Mouse (Mus musculus): ENCODE results near the gene Samsn1. TPM values are rescaled to one million over a fixed set of nuclear protein-coding genes. Genes with fewer than 3 reads are reported as not detected.

Gene Samsn1
- 1.3 and 1.8 TPM in 2 replicates for polyA plus RNA-seq (2014; fragmentation: Nextera tagmentation; extraction: Ambion mirVana)

- Histone ChIP-seq H3K9me3 (ENCODE audit: control insufficient read depth, low read length) (no peaks in the 10 kb centered on the region), H3K27me3 (ENCODE audit: control insufficient read depth, insufficient read depth, low read length) (no peaks in the 10 kb centered on the region), H3K4me2 (ENCODE audit: low read length) (no peak within 1 kb of the TSS), H3K4me3 (replicated peaks; ENCODE audit: low read depth, low read length) (no peak within 1 kb of the TSS), H3K36me3 (ENCODE audit: control insufficient read depth, insufficient read depth, low read length) (no peaks in the 10 kb centered on the region), H3K4me1 (ENCODE audit: control insufficient read depth, insufficient read depth, low read length) (0 out of 2 replicates have a peak, but pooled peaks cover 2% of the 10 kb centered on the region), H3K27ac (replicated peaks; ENCODE audit: low read depth, low read length) (no peak within 1 kb of the TSS), H3K9ac (replicated peaks; ENCODE audit: low read length) (no peak within 1 kb of the TSS)
- DNase-seq, result no peak
- WGBS, result 63% methylated on average over 7 of the region's 7 CpGs
- ATAC-seq (ENCODE audit: low FRiP score, low TSS enrichment), result no peak
Measured at GRCm38 (mm10) chr16:76022181-76022580, at the start of gene Samsn1. Samsn1 (minus strand) TSS chr16:76022281.

- H3K27me3 ChIP-seq (ENCODE audit: control insufficient read depth, insufficient read depth, low read length), result no peaks in the 10 kb centered on the region
- H3K27ac ChIP-seq (replicated peaks; ENCODE audit: low read depth, low read length), result no peak overlapping the region
- no peaks in the 10 kb centered on the region for H3K36me3 ChIP-seq (ENCODE audit: control insufficient read depth, insufficient read depth, low read length)
- no peak overlapping the region for H3K4me2 ChIP-seq (ENCODE audit: low read length)
- H3K9ac ChIP-seq (replicated peaks; ENCODE audit: low read length), result no peak overlapping the region
- no peak overlapping the region for H3K4me3 ChIP-seq (replicated peaks; ENCODE audit: low read depth, low read length)
- no peaks in the 10 kb centered on the region for H3K9me3 ChIP-seq (ENCODE audit: control insufficient read depth, low read length)
- no peaks in the 10 kb centered on the region for H3K4me1 ChIP-seq (ENCODE audit: control insufficient read depth, insufficient read depth, low read length)
- DNase-seq (no peak), ATAC-seq (ENCODE audit: low FRiP score, low TSS enrichment) (no peak)
- WGBS, result 96% methylated on average over 14 of the region's 14 CpGs
Measured at GRCm38 (mm10) chr16:76066082-76066635, 44.1 kb upstream of the Samsn1 start.

GRCm38 (mm10) chr16:76054976-76055375 lies 32.9 kb upstream of the Samsn1 start:
- H3K4me3 ChIP-seq (replicated peaks; ENCODE audit: low read depth, low read length), result no peak overlapping the region
- no peaks in the 10 kb centered on the region for H3K27me3 ChIP-seq (ENCODE audit: control insufficient read depth, insufficient read depth, low read length)
- H3K36me3 ChIP-seq (ENCODE audit: control insufficient read depth, insufficient read depth, low read length), result no peaks in the 10 kb centered on the region
- no peak overlapping the region for H3K9ac ChIP-seq (replicated peaks; ENCODE audit: low read length)
- H3K9me3 ChIP-seq (ENCODE audit: control insufficient read depth, low read length), result no peaks in the 10 kb centered on the region
- no peak overlapping the region for H3K4me2 ChIP-seq (ENCODE audit: low read length)
- H3K4me1 ChIP-seq (ENCODE audit: control insufficient read depth, insufficient read depth, low read length), result no peaks in the 10 kb centered on the region
- no peak for DNase-seq
- WGBS, result 95% methylated on average over 7 of the region's 7 CpGs
- no peak for ATAC-seq (ENCODE audit: low FRiP score, low TSS enrichment)
- no peak overlapping the region for H3K27ac ChIP-seq (replicated peaks; ENCODE audit: low read depth, low read length)

GRCm38 (mm10) chr16:76054079-76054478 lies 32.0 kb upstream of the Samsn1 start:
- WGBS, result 89% methylated on average over 4 of the region's 4 CpGs
- no peak for ATAC-seq (ENCODE audit: low FRiP score, low TSS enrichment)

GRCm38 (mm10) chr16:76053537-76053936 lies 31.5 kb upstream of the Samsn1 start:
- DNase-seq (no peak), ATAC-seq (ENCODE audit: low FRiP score, low TSS enrichment) (no peak)
- Histone ChIP-seq H3K4me3 (replicated peaks; ENCODE audit: low read depth, low read length) (no peak overlapping the region), H3K4me2 (ENCODE audit: low read length) (no peak overlapping the region), H3K27ac (replicated peaks; ENCODE audit: low read depth, low read length) (no peak overlapping the region), H3K27me3 (ENCODE audit: control insufficient read depth, insufficient read depth, low read length) (no peaks in the 10 kb centered on the region), H3K4me1 (ENCODE audit: control insufficient read depth, insufficient read depth, low read length) (no peaks in the 10 kb centered on the region), H3K9ac (replicated peaks; ENCODE audit: low read length) (no peak overlapping the region), H3K9me3 (ENCODE audit: control insufficient read depth, low read length) (no peaks in the 10 kb centered on the region), H3K36me3 (ENCODE audit: control insufficient read depth, insufficient read depth, low read length) (no peaks in the 10 kb centered on the region)
- WGBS, result 98% methylated on average over 8 of the region's 8 CpGs

More at GRCm38 (mm10) chr16:76054079-76054478, 32.0 kb upstream of the Samsn1 start:
- DNase-seq, result no peak
- Histone ChIP-seq H3K27me3 (ENCODE audit: control insufficient read depth, insufficient read depth, low read length) (no peaks in the 10 kb centered on the region), H3K4me1 (ENCODE audit: control insufficient read depth, insufficient read depth, low read length) (no peaks in the 10 kb centered on the region), H3K9ac (replicated peaks; ENCODE audit: low read length) (no peak overlapping the region), H3K36me3 (ENCODE audit: control insufficient read depth, insufficient read depth, low read length) (no peaks in the 10 kb centered on the region), H3K4me2 (ENCODE audit: low read length) (no peak overlapping the region), H3K9me3 (ENCODE audit: control insufficient read depth, low read length) (no peaks in the 10 kb centered on the region), H3K27ac (replicated peaks; ENCODE audit: low read depth, low read length) (no peak overlapping the region), H3K4me3 (replicated peaks; ENCODE audit: low read depth, low read length) (no peak overlapping the region)

GRCm38 (mm10) chr16:76047066-76047465 lies 25.0 kb upstream of the Samsn1 start:
- H3K4me1 ChIP-seq (ENCODE audit: control insufficient read depth, insufficient read depth, low read length), result no peaks in the 10 kb centered on the region
- DNase-seq, result no peak

GRCm38 (mm10) chr16:76040319-76040945 lies 18.4 kb upstream of the Samsn1 start:
- Histone ChIP-seq H3K4me1 (ENCODE audit: control insufficient read depth, insufficient read depth, low read length) (no peaks in the 10 kb centered on the region), H3K9ac (replicated peaks; ENCODE audit: low read length) (no peak overlapping the region), H3K36me3 (ENCODE audit: control insufficient read depth, insufficient read depth, low read length) (no peaks in the 10 kb centered on the region), H3K4me3 (replicated peaks; ENCODE audit: low read depth, low read length) (no peak overlapping the region), H3K27me3 (ENCODE audit: control insufficient read depth, insufficient read depth, low read length) (no peaks in the 10 kb centered on the region), H3K9me3 (ENCODE audit: control insufficient read depth, low read length) (no peaks in the 10 kb centered on the region), H3K27ac (replicated peaks; ENCODE audit: low read depth, low read length) (no peak overlapping the region), H3K4me2 (ENCODE audit: low read length) (no peak overlapping the region)
- WGBS, result 83% methylated on average over 6 of the region's 6 CpGs
- DNase-seq (no peak), ATAC-seq (ENCODE audit: low FRiP score, low TSS enrichment) (no peak)

More at GRCm38 (mm10) chr16:76047066-76047465, 25.0 kb upstream of the Samsn1 start:
- Histone ChIP-seq H3K9me3 (ENCODE audit: control insufficient read depth, low read length) (no peaks in the 10 kb centered on the region), H3K4me2 (ENCODE audit: low read length) (no peak overlapping the region), H3K9ac (replicated peaks; ENCODE audit: low read length) (no peak overlapping the region), H3K27me3 (ENCODE audit: control insufficient read depth, insufficient read depth, low read length) (no peaks in the 10 kb centered on the region), H3K36me3 (ENCODE audit: control insufficient read depth, insufficient read depth, low read length) (no peaks in the 10 kb centered on the region), H3K4me3 (replicated peaks; ENCODE audit: low read depth, low read length) (no peak overlapping the region), H3K27ac (replicated peaks; ENCODE audit: low read depth, low read length) (no peak overlapping the region)
- 72% methylated on average over 3 of the region's 3 CpGs for WGBS
- no peak for ATAC-seq (ENCODE audit: low FRiP score, low TSS enrichment)

- Histone ChIP-seq H3K36me3 (ENCODE audit: control insufficient read depth, insufficient read depth, low read length) (no peaks in the 10 kb centered on the region), H3K27me3 (ENCODE audit: control insufficient read depth, insufficient read depth, low read length) (no peaks in the 10 kb centered on the region), H3K4me2 (ENCODE audit: low read length) (no peak overlapping the region), H3K4me3 (replicated peaks; ENCODE audit: low read depth, low read length) (no peak overlapping the region), H3K9ac (replicated peaks; ENCODE audit: low read length) (no peak overlapping the region), H3K4me1 (ENCODE audit: control insufficient read depth, insufficient read depth, low read length) (0 out of 2 replicates have a peak, but pooled peaks cover 2% of the 10 kb centered on the region), H3K9me3 (ENCODE audit: control insufficient read depth, low read length) (no peaks in the 10 kb centered on the region), H3K27ac (replicated peaks; ENCODE audit: low read depth, low read length) (no peak overlapping the region)
- no peak for ATAC-seq (ENCODE audit: low FRiP score, low TSS enrichment)
- WGBS, result 61% methylated on average over 1 of the region's 1 CpGs
- no peak for DNase-seq
Measured at GRCm38 (mm10) chr16:76019164-76019563, 2.9 kb downstream of the Samsn1 start.

- ATAC-seq (ENCODE audit: low FRiP score, low TSS enrichment) (no peak), DNase-seq (no peak)
- 93% methylated on average over 9 of the region's 9 CpGs for WGBS
- Histone ChIP-seq H3K36me3 (ENCODE audit: control insufficient read depth, insufficient read depth, low read length) (no peaks in the 10 kb centered on the region), H3K4me2 (ENCODE audit: low read length) (no peak overlapping the region), H3K4me3 (replicated peaks; ENCODE audit: low read depth, low read length) (no peak overlapping the region), H3K27ac (replicated peaks; ENCODE audit: low read depth, low read length) (no peak overlapping the region), H3K27me3 (ENCODE audit: control insufficient read depth, insufficient read depth, low read length) (no peaks in the 10 kb centered on the region), H3K4me1 (ENCODE audit: control insufficient read depth, insufficient read depth, low read length) (peaks cover 4% of the 10 kb centered on the region), H3K9me3 (ENCODE audit: control insufficient read depth, low read length) (no peaks in the 10 kb centered on the region), H3K9ac (replicated peaks; ENCODE audit: low read length) (no peak overlapping the region)
Measured at GRCm38 (mm10) chr16:76003812-76004389, 18.2 kb downstream of the Samsn1 start.

Data from midbrain, embryonic 14.5 days (tissue).